Mouse (Mus musculus) heart, adult 10 weeks (tissue): ENCODE results near the gene Heatr6. TPM values are rescaled to one million over a fixed set of nuclear protein-coding genes. Genes with fewer than 3 reads are reported as not detected.

Experiments used
- polyA plus RNA-seq: library from polyadenylated mRNA; stranded (reverse); fragments of 350-450 nt; fragmentation: Illumina TruSeq; extraction: RNeasy Lipid Tissue Mini Kit (QIAGEN cat#74804); gene quantifications from one replicate; pipeline ENCODE4 v1.2.3, GENCODE M21; 2014; ENCODE audit warnings: low read depth, low replicate concordance

The Heatr6 gene
- 6.2 TPM for polyA plus RNA-seq

GRCm38 (mm10) chr11:83753581-83754181 lies at the start of gene Heatr6:
TSS of gene Heatr6 (plus strand) at chr11:83753696.

GRCm38 (mm10) chr11:83703705-83704104 lies 49.8 kb upstream of the Heatr6 start, which contains the start of gene Wfdc17:
TSS of gene Wfdc17 (plus strand) at chr11:83703991.

GRCm38 (mm10) chr11:83708715-83709114 lies 44.8 kb upstream of the Heatr6 start, which contains the start of gene Wfdc18:
TSS of gene Wfdc18 (plus strand) at chr11:83709015.

GRCm38 (mm10) chr11:83746681-83747080 lies 6.8 kb upstream of the Heatr6 start, which contains the start of gene Wfdc21:
TSS of gene Wfdc21 (plus strand) at chr11:83746940.

Other genes with a start within 250 kb of the Heatr6 start
- not detected for gene Heatr9, start 231.5 kb upstream of the Heatr6 start, polyA plus RNA-seq
- 1.5 TPM for gene Ccl5, start 223.2 kb upstream of the Heatr6 start, polyA plus RNA-seq
- 17.8 TPM for gene Ccl9, start 175.1 kb upstream of the Heatr6 start, polyA plus RNA-seq
- 24.8 TPM for gene Ccl6, start 160.6 kb upstream of the Heatr6 start, polyA plus RNA-seq
- gene Rpl9-ps1, start 108.1 kb upstream of the Heatr6 start, polyA plus RNA-seq, result not detected
- 0.68 TPM for gene Ccl3, start 104.3 kb upstream of the Heatr6 start, polyA plus RNA-seq
- gene Ccl4, start 91.1 kb upstream of the Heatr6 start, polyA plus RNA-seq, result not detected
- 16.2 TPM for gene Wfdc17, start 49.7 kb upstream of the Heatr6 start, polyA plus RNA-seq
- gene Wfdc18, start 44.7 kb upstream of the Heatr6 start, polyA plus RNA-seq, result not detected
- gene Wfdc21, start 6.8 kb upstream of the Heatr6 start, polyA plus RNA-seq, result not detected
- not detected for gene Hnf1b, start 96.4 kb downstream of the Heatr6 start, polyA plus RNA-seq
- gene Ddx52, start 188.4 kb downstream of the Heatr6 start, polyA plus RNA-seq, result 14.3 TPM
- gene Synrg, start 210.7 kb downstream of the Heatr6 start, polyA plus RNA-seq, result 17.7 TPM